Mouse (Mus musculus) neural tube, embryonic 14.5 days (tissue): Measurements from ENCODE around the gene Tll1. TPM values are rescaled to one million over a fixed set of nuclear protein-coding genes. Genes with fewer than 3 reads are reported as not detected.

Experiments used
- ATAC-seq: fragments of 200-750 bp; cut with Nextera tagmentation; 2 replicates; pipeline ENCODE4 v1.8.0; 2017; ENCODE audit warnings: low read depth, mild to moderate bottlenecking, moderate TSS enrichment, moderate library complexity
- H3K27ac ChIP-seq: fragments of 300-500 bp; sonication (generic); 2 replicates; pipeline ENCODE4 v1.5.1; 2014; ENCODE audit warnings: low read depth, mild to moderate bottlenecking, control low read depth, low read length, moderate library complexity, mixed read lengths
- H3K27me3 ChIP-seq: fragments of 300-500 bp; sonication (generic); 2 replicates; pipeline ENCODE4 v1.6.1; 2014; ENCODE audit warnings: low read length; ENCODE audit not compliant: control insufficient read depth, insufficient read depth
- H3K36me3 ChIP-seq: fragments of 300-500 bp; sonication (generic); 2 replicates; pipeline ENCODE4 v1.6.1; 2014; ENCODE audit warnings: low read length, mixed read lengths; ENCODE audit not compliant: control insufficient read depth, insufficient read depth
- H3K4me1 ChIP-seq: fragments of 300-500 bp; sonication (generic); 2 replicates; pipeline ENCODE4 v1.6.1; 2014; ENCODE audit warnings: low read length; ENCODE audit not compliant: control insufficient read depth, insufficient read depth
- H3K4me2 ChIP-seq: fragments of 300-500 bp; sonication (generic); 2 replicates; pipeline ENCODE4 v1.6.1; 2014; ENCODE audit warnings: mild to moderate bottlenecking, low read depth, low read length, control low read depth
- H3K4me3 ChIP-seq: fragments of 300-500 bp; sonication (generic); 2 replicates; pipeline ENCODE4 v1.5.1; 2014; ENCODE audit warnings: low read depth, low read length, control low read depth, mixed read lengths
- H3K9ac ChIP-seq: fragments of 300-500 bp; sonication (generic); replicated peaks from 2 replicates; pipeline ENCODE4 v1.6.1; 2014; ENCODE audit warnings: low read depth, mild to moderate bottlenecking, control low read depth, low read length, mixed read lengths
- H3K9me3 ChIP-seq: fragments of 300-500 bp; sonication (generic); 2 replicates; pipeline ENCODE4 v1.6.1; 2016; ENCODE audit warnings: low read length; ENCODE audit not compliant: control insufficient read depth
- WGBS: fragments of 180-500 bp; shearing (Covaris S2); extraction: QIAGEN DNeasy Blood & Tissue Kit; methylation state at CpG from one replicate; pipeline ENCODE4 v1.1.7; 2014; 5-methylcytosine and 5-hydroxymethylcytosine counted together
- polyA plus RNA-seq: library from polyadenylated mRNA; unstranded; fragments of >200 nt; fragmentation: Nextera tagmentation; extraction: Ambion mirVana; gene quantifications from 2 replicates; pipeline ENCODE4 v1.2.1, GENCODE M21; 2014

Tll1 gene
- polyA plus RNA-seq, 1 experiment from 2014 or later: 2.6 TPM

- H3K27me3 ChIP-seq: no peaks in the 10 kb centered on the region
- H3K4me3 ChIP-seq: no peak overlapping the region
- no peak overlapping the region for H3K4me2 ChIP-seq
- H3K9ac ChIP-seq: no peak overlapping the region
- ATAC-seq: peak; percentile 62; the same call in 1 of the 2 replicates
- no peaks in the 10 kb centered on the region for H3K36me3 ChIP-seq
- no peak overlapping the region for H3K27ac ChIP-seq
- H3K9me3 ChIP-seq: no peaks in the 10 kb centered on the region
- WGBS: 53% methylated on average over 9 of the region's 9 CpGs
- peaks cover 4% of the 10 kb centered on the region; the same call in 1 of the 2 replicates for H3K4me1 ChIP-seq
Measured at GRCm38 (mm10) chr8:64152216-64152804, 53.8 kb downstream of the Tll1 start.

- Histone ChIP-seq H3K4me3 (no peak overlapping the region), H3K36me3 (no peaks in the 10 kb centered on the region), H3K27me3 (no peaks in the 10 kb centered on the region), H3K27ac (no peak overlapping the region), H3K4me2 (no peak overlapping the region), H3K4me1 (no peaks in the 10 kb centered on the region), H3K9ac (no peak overlapping the region), H3K9me3 (no peaks in the 10 kb centered on the region)
- WGBS: 79% methylated on average over 1 of the region's 1 CpGs
- no peak for ATAC-seq
Measured at GRCm38 (mm10) chr8:64136593-64136992, 69.5 kb downstream of the Tll1 start.

- Histone ChIP-seq H3K9me3 (no peaks in the 10 kb centered on the region), H3K4me3 (no peak overlapping the region), H3K4me1 (no peaks in the 10 kb centered on the region), H3K9ac (no peak overlapping the region), H3K36me3 (no peaks in the 10 kb centered on the region), H3K27ac (no peak overlapping the region), H3K4me2 (no peak overlapping the region), H3K27me3 (no peaks in the 10 kb centered on the region)
- no peak for ATAC-seq
- WGBS: 81% methylated on average over 2 of the region's 2 CpGs
Measured at GRCm38 (mm10) chr8:64107190-64107589, 98.9 kb downstream of the Tll1 start.

- 81% methylated on average over 2 of the region's 2 CpGs for WGBS
- H3K27me3 ChIP-seq: no peaks in the 10 kb centered on the region
- H3K36me3 ChIP-seq: no peaks in the 10 kb centered on the region
- no peaks in the 10 kb centered on the region for H3K9me3 ChIP-seq
- ATAC-seq: no peak
- no peak overlapping the region for H3K4me2 ChIP-seq
- no peak overlapping the region for H3K9ac ChIP-seq
- H3K4me3 ChIP-seq: no peak overlapping the region
- H3K4me1 ChIP-seq: no peaks in the 10 kb centered on the region
- H3K27ac ChIP-seq: no peak overlapping the region
Measured at GRCm38 (mm10) chr8:64073396-64073795, 132.7 kb downstream of the Tll1 start.

GRCm38 (mm10) chr8:64059867-64060266 lies 146.2 kb downstream of the Tll1 start:
- Histone ChIP-seq H3K4me3 (no peak overlapping the region), H3K36me3 (no peaks in the 10 kb centered on the region), H3K4me1 (no peaks in the 10 kb centered on the region), H3K9me3 (no peaks in the 10 kb centered on the region), H3K27ac (no peak overlapping the region), H3K4me2 (no peak overlapping the region), H3K27me3 (no peaks in the 10 kb centered on the region), H3K9ac (no peak overlapping the region)
- ATAC-seq: no peak
- 83% methylated on average over 2 of the region's 2 CpGs for WGBS

GRCm38 (mm10) chr8:64057571-64057970 lies 148.5 kb downstream of the Tll1 start:
- Histone ChIP-seq H3K4me1 (no peaks in the 10 kb centered on the region), H3K36me3 (no peaks in the 10 kb centered on the region), H3K9ac (no peak overlapping the region), H3K27ac (no peak overlapping the region), H3K9me3 (no peaks in the 10 kb centered on the region), H3K4me3 (no peak overlapping the region), H3K27me3 (no peaks in the 10 kb centered on the region), H3K4me2 (no peak overlapping the region)
- WGBS: 88% methylated on average over 4 of the region's 4 CpGs
- no peak for ATAC-seq

- Histone ChIP-seq H3K4me3 (no peak overlapping the region), H3K27me3 (no peaks in the 10 kb centered on the region), H3K9ac (no peak overlapping the region), H3K4me1 (no peaks in the 10 kb centered on the region), H3K9me3 (no peaks in the 10 kb centered on the region), H3K36me3 (no peaks in the 10 kb centered on the region), H3K4me2 (no peak overlapping the region), H3K27ac (no peak overlapping the region)
- peak; percentile 31; the same call in 1 of the 2 replicates for ATAC-seq
- whole genome bisulfite sequencing: 23% methylated on average over 3 of the region's 3 CpGs
Measured at GRCm38 (mm10) chr8:64048556-64048955, 157.5 kb downstream of the Tll1 start.

- peak; percentile 86; the same call in 1 of the 2 replicates for ATAC-seq
Measured at GRCm38 (mm10) chr8:64047963-64048505, 158.0 kb downstream of the Tll1 start.

GRCm38 (mm10) chr8:64041303-64041884 lies 164.7 kb downstream of the Tll1 start:
- no peak overlapping the region for H3K9ac ChIP-seq
- 74% methylated on average over 6 of the region's 6 CpGs for WGBS
- no peaks in the 10 kb centered on the region for H3K4me1 ChIP-seq

More at GRCm38 (mm10) chr8:64047963-64048505, 158.0 kb downstream of the Tll1 start:
- no peaks in the 10 kb centered on the region for H3K27me3 ChIP-seq
- H3K4me2 ChIP-seq: no peak overlapping the region
- H3K4me3 ChIP-seq: no peak overlapping the region
- no peaks in the 10 kb centered on the region for H3K36me3 ChIP-seq
- H3K9me3 ChIP-seq: no peaks in the 10 kb centered on the region
- no peak overlapping the region for H3K27ac ChIP-seq
- WGBS: 28% methylated on average over 9 of the region's 9 CpGs
- H3K4me1 ChIP-seq: no peaks in the 10 kb centered on the region
- no peak overlapping the region for H3K9ac ChIP-seq

More at GRCm38 (mm10) chr8:64041303-64041884, 164.7 kb downstream of the Tll1 start:
- Histone ChIP-seq H3K4me3 (no peak overlapping the region), H3K9me3 (no peaks in the 10 kb centered on the region), H3K36me3 (no peaks in the 10 kb centered on the region), H3K27ac (no peak overlapping the region), H3K4me2 (no peak overlapping the region), H3K27me3 (no peaks in the 10 kb centered on the region)
- no peak for ATAC-seq
